Mouse (Mus musculus): ENCODE measurements at regions not wholly inside any gene's neighbourhood (a gene's known extent, or its start where the extent isn't known, plus 50 kb on each side); places are given as distances from the start of the nearest gene placed in this dataset.

DNA sequence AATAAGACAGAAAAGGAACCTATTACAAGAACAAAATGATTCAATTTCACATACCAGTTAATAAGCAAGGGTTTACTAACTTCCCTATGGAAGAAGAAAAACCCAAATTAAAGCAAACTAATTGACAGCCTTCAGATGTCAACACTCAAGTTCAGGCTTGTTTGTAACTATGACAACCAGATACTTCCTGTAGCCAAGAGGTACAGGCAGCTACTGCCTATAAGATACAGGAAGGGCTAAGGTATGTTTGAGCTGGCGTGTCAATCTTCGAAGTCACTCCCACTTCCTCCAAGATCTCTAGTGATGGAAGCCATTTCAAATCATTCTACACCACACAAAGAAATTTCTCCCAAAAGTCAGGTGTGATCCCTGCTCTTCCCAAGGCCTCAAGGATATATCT is 198.1 kb upstream of the Klf14 start:
- H3K27ac ChIP-seq (ENCODE audit: low read depth, low read length) = no peak overlapping the region
- DNase-seq (ENCODE audit: low spot score) (no peak), ATAC-seq (replicated peaks; ENCODE audit: low FRiP score) (no peak)
- H3K4me3 ChIP-seq (ENCODE audit: low read depth, low read length) = no peak overlapping the region
- H3K9ac ChIP-seq (ENCODE audit: low read length) = no peak overlapping the region
- no peaks in the 10 kb centered on the region for H3K27me3 ChIP-seq (ENCODE audit: control insufficient read depth, insufficient read depth, low read length)
- no peak overlapping the region for H3K4me2 ChIP-seq (ENCODE audit: low read depth, low read length, severe bottlenecking)
- H3K36me3 ChIP-seq (ENCODE audit: control insufficient read depth, insufficient read depth, low read length) = no peaks in the 10 kb centered on the region
- no peaks in the 10 kb centered on the region for H3K9me3 ChIP-seq (ENCODE audit: control insufficient read depth, low read length)
- peaks cover 12% of the 10 kb centered on the region; the same call in 1 of the 2 replicates for H3K4me1 ChIP-seq (replicated peaks; ENCODE audit: control insufficient read depth, insufficient read depth, low read length)
- WGBS = 89% methylated on average over 2 of the region's 2 CpGs

GRCm38 (mm10) chr6:31157429-31157828 is 198.6 kb upstream of the Klf14 start:
- Histone ChIP-seq H3K9me3 (ENCODE audit: control insufficient read depth, low read length) (no peaks in the 10 kb centered on the region), H3K9ac (ENCODE audit: low read length) (no peak overlapping the region), H3K4me3 (ENCODE audit: low read depth, low read length) (no peak overlapping the region), H3K27ac (ENCODE audit: low read depth, low read length) (no peak overlapping the region), H3K27me3 (ENCODE audit: control insufficient read depth, insufficient read depth, low read length) (no peaks in the 10 kb centered on the region), H3K4me2 (ENCODE audit: low read depth, low read length, severe bottlenecking) (no peak overlapping the region), H3K4me1 (replicated peaks; ENCODE audit: control insufficient read depth, insufficient read depth, low read length) (peaks cover 12% of the 10 kb centered on the region; the same call in 1 of the 2 replicates), H3K36me3 (ENCODE audit: control insufficient read depth, insufficient read depth, low read length) (no peaks in the 10 kb centered on the region)
- ATAC-seq (replicated peaks; ENCODE audit: low FRiP score) (no peak), DNase-seq (ENCODE audit: low spot score) (no peak)
- WGBS = 75% methylated on average over 6 of the region's 6 CpGs

DNA sequence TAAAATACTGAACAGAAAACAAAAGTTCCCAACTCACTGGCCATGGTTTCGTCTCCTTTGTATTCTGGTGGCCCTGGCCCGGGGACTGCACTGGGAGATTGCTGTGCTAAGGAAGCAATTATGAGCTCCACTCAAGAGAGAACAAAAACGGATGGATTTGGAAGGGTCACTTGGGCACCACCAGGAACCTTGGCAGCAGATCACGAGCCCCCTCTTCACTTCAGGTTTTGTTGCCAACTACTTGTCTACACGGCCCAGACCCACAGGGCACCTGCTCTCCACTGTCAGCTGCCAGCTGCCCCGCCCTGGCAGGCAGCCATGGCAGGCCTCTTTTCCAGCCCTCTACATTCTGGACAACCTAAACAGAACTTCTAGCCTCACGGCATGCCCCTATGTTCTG is 199.8 kb upstream of the Klf14 start:
- ATAC-seq (replicated peaks; ENCODE audit: low FRiP score) = no peak
- Histone ChIP-seq H3K36me3 (ENCODE audit: control insufficient read depth, insufficient read depth, low read length) (no peaks in the 10 kb centered on the region), H3K4me3 (ENCODE audit: low read depth, low read length) (no peak overlapping the region), H3K4me2 (ENCODE audit: low read depth, low read length, severe bottlenecking) (no peak overlapping the region), H3K27me3 (ENCODE audit: control insufficient read depth, insufficient read depth, low read length) (no peaks in the 10 kb centered on the region), H3K27ac (ENCODE audit: low read depth, low read length) (no peak overlapping the region), H3K9me3 (ENCODE audit: control insufficient read depth, low read length) (no peaks in the 10 kb centered on the region), H3K4me1 (replicated peaks; ENCODE audit: control insufficient read depth, insufficient read depth, low read length) (peaks cover 12% of the 10 kb centered on the region; the same call in 1 of the 2 replicates), H3K9ac (ENCODE audit: low read length) (no peak overlapping the region)
- WGBS = 72% methylated on average over 7 of the region's 7 CpGs
- DNase-seq (ENCODE audit: low spot score) = no peak

DNA sequence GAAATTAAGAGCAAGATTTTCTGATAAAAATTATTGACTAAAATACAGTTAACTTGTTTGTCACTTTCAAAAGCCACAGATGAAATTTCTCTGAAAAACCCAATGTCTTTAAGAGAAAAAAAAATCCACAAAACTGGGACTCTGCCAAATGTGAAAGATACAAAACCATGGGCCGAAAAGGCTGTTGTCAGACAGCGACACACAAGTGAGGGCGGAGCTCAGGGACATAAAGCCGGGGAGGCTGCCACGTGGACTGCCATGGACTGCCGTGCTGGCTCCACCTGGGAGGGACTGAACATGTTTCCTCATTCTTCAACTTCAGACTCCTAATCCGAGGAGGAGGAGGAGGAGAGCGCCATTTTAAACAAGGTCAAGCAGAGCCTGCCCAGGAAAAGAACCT is 200.4 kb upstream of the Klf14 start:
- H3K27ac ChIP-seq (ENCODE audit: low read depth, low read length) = no peak overlapping the region
- no peak for ATAC-seq (replicated peaks; ENCODE audit: low FRiP score)
- no peak overlapping the region for H3K4me3 ChIP-seq (ENCODE audit: low read depth, low read length)
- H3K9ac ChIP-seq (ENCODE audit: low read length) = no peak overlapping the region
- WGBS = 56% methylated on average over 8 of the region's 8 CpGs
- no peaks in the 10 kb centered on the region for H3K9me3 ChIP-seq (ENCODE audit: control insufficient read depth, low read length)
- no peaks in the 10 kb centered on the region for H3K36me3 ChIP-seq (ENCODE audit: control insufficient read depth, insufficient read depth, low read length)
- peaks cover 12% of the 10 kb centered on the region; the same call in 1 of the 2 replicates for H3K4me1 ChIP-seq (replicated peaks; ENCODE audit: control insufficient read depth, insufficient read depth, low read length)
- no peak for DNase-seq (ENCODE audit: low spot score)
- no peak overlapping the region for H3K4me2 ChIP-seq (ENCODE audit: low read depth, low read length, severe bottlenecking)
- H3K27me3 ChIP-seq (ENCODE audit: control insufficient read depth, insufficient read depth, low read length) = no peaks in the 10 kb centered on the region

DNA sequence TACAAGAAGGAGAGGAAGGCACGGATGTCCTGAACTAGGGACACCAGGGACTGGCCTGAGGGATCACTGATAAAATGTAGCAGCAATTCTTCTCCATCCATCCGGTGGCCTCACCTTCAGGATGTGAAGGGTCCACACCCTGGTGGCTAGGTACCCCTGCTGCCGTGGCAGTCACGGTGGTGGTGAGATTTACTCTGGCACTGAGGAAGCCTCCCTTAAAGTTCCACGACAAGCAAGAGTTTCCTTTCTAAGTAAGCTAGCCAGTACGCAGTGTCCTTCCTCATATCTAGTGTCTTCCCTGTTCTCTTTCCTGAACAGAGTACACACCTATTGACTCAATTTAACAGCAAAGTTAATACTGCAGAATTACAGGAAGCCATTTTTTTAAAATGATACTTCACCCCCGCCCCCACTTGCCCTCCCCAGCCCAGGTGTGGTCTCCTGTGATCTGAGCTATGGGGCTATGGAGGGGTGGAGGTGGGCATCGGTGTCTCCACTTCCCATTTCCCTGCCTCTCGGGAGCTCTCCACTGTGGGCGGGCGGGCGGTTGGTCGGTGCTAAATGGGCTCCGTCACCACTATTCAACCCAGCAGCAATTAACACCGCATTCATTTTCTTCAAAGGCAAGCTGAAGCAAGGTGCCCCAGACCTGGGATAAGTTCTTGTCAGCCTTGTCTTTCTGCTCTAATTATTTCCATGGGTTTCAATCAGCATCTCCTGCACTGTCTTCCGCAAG is 201.2 kb upstream of the Klf14 start:
- Histone ChIP-seq H3K4me1 (replicated peaks; ENCODE audit: control insufficient read depth, insufficient read depth, low read length) (peaks cover 12% of the 10 kb centered on the region; the same call in 1 of the 2 replicates), H3K9ac (ENCODE audit: low read length) (no peak overlapping the region), H3K27ac (ENCODE audit: low read depth, low read length) (no peak overlapping the region), H3K9me3 (ENCODE audit: control insufficient read depth, low read length) (no peaks in the 10 kb centered on the region), H3K27me3 (ENCODE audit: control insufficient read depth, insufficient read depth, low read length) (no peaks in the 10 kb centered on the region), H3K4me2 (ENCODE audit: low read depth, low read length, severe bottlenecking) (no peak overlapping the region), H3K4me3 (ENCODE audit: low read depth, low read length) (no peak overlapping the region), H3K36me3 (ENCODE audit: control insufficient read depth, insufficient read depth, low read length) (no peaks in the 10 kb centered on the region)
- no peak; the same call in 1 of the 2 replicates for ATAC-seq (replicated peaks; ENCODE audit: low FRiP score)
- peak; percentile 61 for DNase-seq (ENCODE audit: low spot score)
- WGBS = 69% methylated on average over 16 of the region's 16 CpGs

GRCm38 (mm10) chr6:31161445-31162340 is 202.8 kb upstream of the Klf14 start:
- Histone ChIP-seq H3K9me3 (ENCODE audit: control insufficient read depth, low read length) (no peaks in the 10 kb centered on the region), H3K27ac (ENCODE audit: low read depth, low read length) (no peak overlapping the region), H3K4me3 (ENCODE audit: low read depth, low read length) (no peak overlapping the region), H3K4me2 (ENCODE audit: low read depth, low read length, severe bottlenecking) (no peak overlapping the region), H3K4me1 (replicated peaks; ENCODE audit: control insufficient read depth, insufficient read depth, low read length) (peaks cover 12% of the 10 kb centered on the region; the same call in 1 of the 2 replicates), H3K27me3 (ENCODE audit: control insufficient read depth, insufficient read depth, low read length) (no peaks in the 10 kb centered on the region), H3K9ac (ENCODE audit: low read length) (no peak overlapping the region), H3K36me3 (ENCODE audit: control insufficient read depth, insufficient read depth, low read length) (no peaks in the 10 kb centered on the region)
- DNase-seq (ENCODE audit: low spot score) (no peak), ATAC-seq (replicated peaks; ENCODE audit: low FRiP score) (no peak)
- 78% methylated on average over 22 of the region's 22 CpGs for WGBS

GRCm38 (mm10) chr6:31165011-31165410 is 206.1 kb upstream of the Klf14 start:
- no peak overlapping the region for H3K27ac ChIP-seq (ENCODE audit: low read depth, low read length)
- 93% methylated on average over 6 of the region's 6 CpGs for WGBS
- no peak overlapping the region for H3K4me2 ChIP-seq (ENCODE audit: low read depth, low read length, severe bottlenecking)
- peaks cover 7% of the 10 kb centered on the region; the same call in 1 of the 2 replicates for H3K4me1 ChIP-seq (replicated peaks; ENCODE audit: control insufficient read depth, insufficient read depth, low read length)
- no peaks in the 10 kb centered on the region for H3K9me3 ChIP-seq (ENCODE audit: control insufficient read depth, low read length)
- no peak overlapping the region for H3K9ac ChIP-seq (ENCODE audit: low read length)
- no peak for DNase-seq (ENCODE audit: low spot score)
- H3K4me3 ChIP-seq (ENCODE audit: low read depth, low read length) = no peak overlapping the region
- H3K27me3 ChIP-seq (ENCODE audit: control insufficient read depth, insufficient read depth, low read length) = no peaks in the 10 kb centered on the region
- ATAC-seq (replicated peaks; ENCODE audit: low FRiP score) = no peak
- no peaks in the 10 kb centered on the region for H3K36me3 ChIP-seq (ENCODE audit: control insufficient read depth, insufficient read depth, low read length)

DNA sequence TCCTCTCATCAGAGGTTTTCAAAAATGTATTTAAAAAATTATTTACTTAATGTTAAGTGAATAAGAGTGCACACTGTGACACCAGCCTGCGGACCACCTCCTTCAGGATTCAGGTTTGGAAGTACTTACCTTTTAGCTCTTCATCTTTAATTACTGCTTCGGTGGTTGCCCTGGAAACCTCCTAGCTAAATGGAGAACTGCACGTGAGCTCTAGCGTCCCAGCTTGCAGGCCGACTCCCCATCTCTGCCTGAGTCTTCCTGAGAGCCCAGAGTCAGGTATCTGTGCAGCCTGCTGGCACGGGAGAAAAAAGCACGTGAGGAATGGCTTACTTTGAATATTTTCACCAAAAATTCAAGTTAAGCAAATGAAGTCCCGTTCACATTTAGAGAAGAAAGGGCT is 207.5 kb upstream of the Klf14 start:
- Histone ChIP-seq H3K27me3 (ENCODE audit: control insufficient read depth, insufficient read depth, low read length) (no peaks in the 10 kb centered on the region), H3K4me1 (replicated peaks; ENCODE audit: control insufficient read depth, insufficient read depth, low read length) (no peaks in the 10 kb centered on the region), H3K9ac (ENCODE audit: low read length) (no peak overlapping the region), H3K27ac (ENCODE audit: low read depth, low read length) (no peak overlapping the region), H3K4me2 (ENCODE audit: low read depth, low read length, severe bottlenecking) (no peak overlapping the region), H3K9me3 (ENCODE audit: control insufficient read depth, low read length) (no peaks in the 10 kb centered on the region), H3K4me3 (ENCODE audit: low read depth, low read length) (no peak overlapping the region), H3K36me3 (ENCODE audit: control insufficient read depth, insufficient read depth, low read length) (no peaks in the 10 kb centered on the region)
- ATAC-seq (replicated peaks; ENCODE audit: low FRiP score) (no peak), DNase-seq (ENCODE audit: low spot score) (no peak)
- 69% methylated on average over 8 of the region's 8 CpGs for WGBS
